Mouse (Mus musculus): Measurements from ENCODE around the gene B4galt7. TPM values are rescaled to one million over a fixed set of nuclear protein-coding genes. Genes with fewer than 3 reads are reported as not detected.

The B4galt7 gene
- polyA plus RNA-seq, 1 experiment from 2014 or later, result 6.5 TPM

GRCm38 (mm10) chr13:55592512-55593253 lies 7.0 kb upstream of the B4galt7 start:
- H3K4me2 ChIP-seq (ENCODE audit: low read depth, low read length), result peak overlapping the region; percentile 76
- H3K36me3 ChIP-seq (ENCODE audit: control insufficient read depth, insufficient read depth), result peaks cover 25% of the 10 kb centered on the region
- H3K27ac ChIP-seq (ENCODE audit: low read length), result peak overlapping the region; percentile 48
- H3K4me3 ChIP-seq (ENCODE audit: low read depth, low read length), result peak overlapping the region; percentile 95
- no peaks in the 10 kb centered on the region for H3K27me3 ChIP-seq (ENCODE audit: control insufficient read depth, insufficient read depth, low read depth, low read length)
- no peaks in the 10 kb centered on the region for H3K9me3 ChIP-seq (replicated peaks; ENCODE audit: control insufficient read depth, low read length)
- peaks cover 11% of the 10 kb centered on the region for H3K4me1 ChIP-seq (ENCODE audit: control insufficient read depth, low read depth, low read length)
- peak overlapping the region; percentile 90 for H3K9ac ChIP-seq (ENCODE audit: low read depth, low read length)
- WGBS (ENCODE audit: insufficient replicate concordance), result 3% methylated on average over 29 of the region's 29 CpGs
- peak; percentile 98 for ATAC-seq (ENCODE audit: low read depth)

GRCm38 (mm10) chr13:55593254-55593747 lies 6.4 kb upstream of the B4galt7 start:
- Histone ChIP-seq H3K27me3 (ENCODE audit: control insufficient read depth, insufficient read depth, low read depth, low read length) (no peaks in the 10 kb centered on the region), H3K36me3 (ENCODE audit: control insufficient read depth, insufficient read depth) (peaks cover 27% of the 10 kb centered on the region), H3K9me3 (replicated peaks; ENCODE audit: control insufficient read depth, low read length) (no peaks in the 10 kb centered on the region), H3K4me3 (ENCODE audit: low read depth, low read length) (peak overlapping the region; percentile 95), H3K27ac (ENCODE audit: low read length) (peak overlapping the region; percentile 48), H3K9ac (ENCODE audit: low read depth, low read length) (peak overlapping the region; percentile 90), H3K4me2 (ENCODE audit: low read depth, low read length) (peak overlapping the region; percentile 76), H3K4me1 (ENCODE audit: control insufficient read depth, low read depth, low read length) (peaks cover 11% of the 10 kb centered on the region)
- WGBS (ENCODE audit: insufficient replicate concordance), result under 1% methylated on average over 31 of the region's 31 CpGs
- peak; percentile 37 for ATAC-seq (ENCODE audit: low read depth)

GRCm38 (mm10) chr13:55595375-55595774 lies 4.3 kb upstream of the B4galt7 start:
- Histone ChIP-seq H3K36me3 (ENCODE audit: control insufficient read depth, insufficient read depth) (peaks cover 27% of the 10 kb centered on the region), H3K4me2 (ENCODE audit: low read depth, low read length) (no peak overlapping the region), H3K27me3 (ENCODE audit: control insufficient read depth, insufficient read depth, low read depth, low read length) (no peaks in the 10 kb centered on the region), H3K9ac (ENCODE audit: low read depth, low read length) (no peak overlapping the region), H3K9me3 (replicated peaks; ENCODE audit: control insufficient read depth, low read length) (no peaks in the 10 kb centered on the region), H3K4me1 (ENCODE audit: control insufficient read depth, low read depth, low read length) (peaks cover 16% of the 10 kb centered on the region), H3K27ac (ENCODE audit: low read length) (no peak overlapping the region), H3K4me3 (ENCODE audit: low read depth, low read length) (no peak overlapping the region)
- no peak for ATAC-seq (ENCODE audit: low read depth)
- WGBS (ENCODE audit: insufficient replicate concordance), result 87% methylated on average over 12 of the region's 12 CpGs

GRCm38 (mm10) chr13:55596802-55597201 lies 2.9 kb upstream of the B4galt7 start:
- Histone ChIP-seq H3K27me3 (ENCODE audit: control insufficient read depth, insufficient read depth, low read depth, low read length) (no peaks in the 10 kb centered on the region), H3K36me3 (ENCODE audit: control insufficient read depth, insufficient read depth) (peaks cover 27% of the 10 kb centered on the region), H3K9ac (ENCODE audit: low read depth, low read length) (no peak overlapping the region), H3K27ac (ENCODE audit: low read length) (no peak overlapping the region), H3K4me3 (ENCODE audit: low read depth, low read length) (no peak overlapping the region), H3K4me2 (ENCODE audit: low read depth, low read length) (no peak overlapping the region), H3K4me1 (ENCODE audit: control insufficient read depth, low read depth, low read length) (peaks cover 22% of the 10 kb centered on the region), H3K9me3 (replicated peaks; ENCODE audit: control insufficient read depth, low read length) (no peaks in the 10 kb centered on the region)
- ATAC-seq (ENCODE audit: low read depth), result no peak
- 84% methylated on average over 12 of the region's 12 CpGs for WGBS (ENCODE audit: insufficient replicate concordance)

- ATAC-seq (ENCODE audit: low read depth), result no peak
- Histone ChIP-seq H3K36me3 (ENCODE audit: control insufficient read depth, insufficient read depth) (peaks cover 14% of the 10 kb centered on the region), H3K4me1 (ENCODE audit: control insufficient read depth, low read depth, low read length) (peaks cover 11% of the 10 kb centered on the region), H3K9ac (ENCODE audit: low read depth, low read length) (peak overlapping the region; percentile 87), H3K27me3 (ENCODE audit: control insufficient read depth, insufficient read depth, low read depth, low read length) (no peaks in the 10 kb centered on the region), H3K4me2 (ENCODE audit: low read depth, low read length) (peak overlapping the region; percentile 92), H3K27ac (ENCODE audit: low read length) (peak overlapping the region; percentile 7; the same call in 1 of the 2 replicates), H3K4me3 (ENCODE audit: low read depth, low read length) (peak overlapping the region; percentile 94), H3K9me3 (replicated peaks; ENCODE audit: control insufficient read depth, low read length) (no peaks in the 10 kb centered on the region)
- 5% methylated on average over 9 of the region's 9 CpGs for WGBS (ENCODE audit: insufficient replicate concordance)
These were observed 961 bp downstream of the B4galt7 start for GRCm38 (mm10) chr13:55600657-55601056.

- Histone ChIP-seq H3K9me3 (replicated peaks; ENCODE audit: control insufficient read depth, low read length) (no peaks in the 10 kb centered on the region), H3K4me3 (ENCODE audit: low read depth, low read length) (no peak overlapping the region), H3K36me3 (ENCODE audit: control insufficient read depth, insufficient read depth) (peaks cover 7% of the 10 kb centered on the region), H3K27ac (ENCODE audit: low read length) (no peak overlapping the region), H3K27me3 (ENCODE audit: control insufficient read depth, insufficient read depth, low read depth, low read length) (no peaks in the 10 kb centered on the region), H3K4me1 (ENCODE audit: control insufficient read depth, low read depth, low read length) (peaks cover 11% of the 10 kb centered on the region), H3K4me2 (ENCODE audit: low read depth, low read length) (no peak overlapping the region), H3K9ac (ENCODE audit: low read depth, low read length) (no peak overlapping the region)
- no peak for ATAC-seq (ENCODE audit: low read depth)
- 4% methylated on average over 3 of the region's 3 CpGs for WGBS (ENCODE audit: insufficient replicate concordance)
These were observed 1.9 kb downstream of the B4galt7 start for GRCm38 (mm10) chr13:55601611-55602010.

- no peak overlapping the region for H3K4me3 ChIP-seq (ENCODE audit: low read depth, low read length)
- peaks cover 7% of the 10 kb centered on the region for H3K4me1 ChIP-seq (ENCODE audit: control insufficient read depth, low read depth, low read length)
- H3K9me3 ChIP-seq (replicated peaks; ENCODE audit: control insufficient read depth, low read length), result no peaks in the 10 kb centered on the region
- no peak overlapping the region for H3K27ac ChIP-seq (ENCODE audit: low read length)
- no peak overlapping the region for H3K4me2 ChIP-seq (ENCODE audit: low read depth, low read length)
- 84% methylated on average over 3 of the region's 3 CpGs for WGBS (ENCODE audit: insufficient replicate concordance)
- H3K9ac ChIP-seq (ENCODE audit: low read depth, low read length), result no peak overlapping the region
- no peak for ATAC-seq (ENCODE audit: low read depth)
- H3K36me3 ChIP-seq (ENCODE audit: control insufficient read depth, insufficient read depth), result peaks cover 3% of the 10 kb centered on the region; the same call in 1 of the 2 replicates
- no peaks in the 10 kb centered on the region for H3K27me3 ChIP-seq (ENCODE audit: control insufficient read depth, insufficient read depth, low read depth, low read length)
These were observed 4.9 kb downstream of the B4galt7 start for GRCm38 (mm10) chr13:55604606-55605005.

- ATAC-seq (ENCODE audit: low read depth), result peak; percentile 54
- H3K27ac ChIP-seq (ENCODE audit: low read length), result no peak overlapping the region
- no peaks in the 10 kb centered on the region for H3K27me3 ChIP-seq (ENCODE audit: control insufficient read depth, insufficient read depth, low read depth, low read length)
- H3K9ac ChIP-seq (ENCODE audit: low read depth, low read length), result no peak overlapping the region
- H3K36me3 ChIP-seq (ENCODE audit: control insufficient read depth, insufficient read depth), result peaks cover 3% of the 10 kb centered on the region; the same call in 1 of the 2 replicates
- H3K4me2 ChIP-seq (ENCODE audit: low read depth, low read length), result no peak overlapping the region
- H3K4me3 ChIP-seq (ENCODE audit: low read depth, low read length), result no peak overlapping the region
- H3K9me3 ChIP-seq (replicated peaks; ENCODE audit: control insufficient read depth, low read length), result no peaks in the 10 kb centered on the region
- no peaks in the 10 kb centered on the region for H3K4me1 ChIP-seq (ENCODE audit: control insufficient read depth, low read depth, low read length)
- WGBS (ENCODE audit: insufficient replicate concordance), result 51% methylated on average over 10 of the region's 10 CpGs
These were observed 7.4 kb downstream of the B4galt7 start for GRCm38 (mm10) chr13:55606899-55607623.

GRCm38 (mm10) chr13:55607624-55608006 lies 7.9 kb downstream of the B4galt7 start:
- Histone ChIP-seq H3K27me3 (ENCODE audit: control insufficient read depth, insufficient read depth, low read depth, low read length) (no peaks in the 10 kb centered on the region), H3K9me3 (replicated peaks; ENCODE audit: control insufficient read depth, low read length) (no peaks in the 10 kb centered on the region), H3K4me2 (ENCODE audit: low read depth, low read length) (no peak overlapping the region), H3K36me3 (ENCODE audit: control insufficient read depth, insufficient read depth) (peaks cover 3% of the 10 kb centered on the region; the same call in 1 of the 2 replicates), H3K4me3 (ENCODE audit: low read depth, low read length) (no peak overlapping the region), H3K4me1 (ENCODE audit: control insufficient read depth, low read depth, low read length) (no peaks in the 10 kb centered on the region), H3K27ac (ENCODE audit: low read length) (no peak overlapping the region), H3K9ac (ENCODE audit: low read depth, low read length) (no peak overlapping the region)
- no peak for ATAC-seq (ENCODE audit: low read depth)
- WGBS (ENCODE audit: insufficient replicate concordance), result 87% methylated on average over 2 of the region's 2 CpGs
